Mouse (Mus musculus) embryo, embryonic 10.5 days (tissue): ENCODE results near the gene Olfr181.

Source experiments
- DNase-seq: peaks from one replicate; pipeline ENCODE4 v3.0.0-alpha.2; 2015; ENCODE audit warnings: low spot score

Gene Olfr181

DNA sequence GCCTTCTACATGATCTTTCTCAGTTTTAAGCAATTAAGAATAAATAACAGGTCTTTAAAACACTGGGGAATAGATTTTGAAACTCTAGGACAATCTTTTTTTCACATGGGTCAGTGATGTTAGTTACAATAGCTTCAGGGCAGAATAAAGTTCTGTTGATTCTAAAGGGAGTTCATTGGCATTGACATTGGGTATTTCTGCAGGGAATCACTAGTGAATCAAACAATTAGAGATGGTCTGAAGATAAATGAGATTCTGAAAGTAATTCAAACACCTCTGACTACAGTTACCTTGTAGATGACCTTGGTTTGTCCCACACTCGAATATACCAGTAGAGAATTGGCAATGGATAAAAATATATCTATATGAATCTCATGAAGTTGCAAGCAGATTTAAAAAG, at the start of gene Olfr181:
Olfr181 (minus strand) TSS at position 101 of the 400 bp plus-strand sequence.
- DNase-seq = no peak

DNA sequence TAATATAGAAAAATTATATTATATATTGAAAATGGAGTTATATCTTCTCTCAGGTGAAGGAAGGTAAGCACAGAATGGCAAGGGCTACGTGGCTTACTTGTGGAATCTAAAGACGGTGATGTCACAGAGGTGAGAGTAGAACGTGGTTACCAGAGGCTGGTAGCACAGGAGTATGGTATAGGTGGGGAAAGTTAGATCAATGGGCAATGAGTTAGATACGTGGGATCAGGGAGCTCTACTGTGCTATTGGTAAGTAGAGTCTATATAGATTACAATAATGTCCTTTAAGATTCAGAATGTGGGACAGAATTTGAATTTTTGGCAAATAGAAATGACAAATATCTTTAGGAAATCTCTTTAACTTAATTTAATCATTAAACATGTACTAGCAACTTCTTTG, 737 bp upstream of the Olfr181 start, which contains the start of gene Olfr180:
Olfr180 (minus strand) TSS at position 101 of the 400 bp plus-strand sequence.
- no peak for DNase-seq

DNA sequence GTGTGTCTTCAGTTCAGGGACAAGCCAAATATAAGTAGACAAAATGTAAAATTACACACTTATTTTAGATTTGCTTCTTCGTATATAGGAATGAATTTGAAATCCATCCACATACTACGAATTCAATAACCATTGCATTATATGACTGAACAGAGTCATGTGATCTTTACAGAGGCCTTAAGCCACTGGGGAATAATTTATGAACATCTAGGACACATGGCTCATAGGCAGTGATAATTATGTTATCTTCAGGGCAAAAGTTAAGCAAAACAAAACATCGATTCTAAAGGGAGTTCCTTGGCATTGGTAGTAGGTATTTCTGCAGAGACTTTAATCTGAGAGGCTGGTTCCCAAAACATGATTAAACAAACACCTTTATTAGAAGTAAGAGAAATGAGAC, 36.6 kb downstream of the Olfr181 start, which contains the start of gene Olfr178:
Olfr178 (minus strand) TSS at position 101 of the 400 bp plus-strand sequence.
- DNase-seq = no peak

DNA sequence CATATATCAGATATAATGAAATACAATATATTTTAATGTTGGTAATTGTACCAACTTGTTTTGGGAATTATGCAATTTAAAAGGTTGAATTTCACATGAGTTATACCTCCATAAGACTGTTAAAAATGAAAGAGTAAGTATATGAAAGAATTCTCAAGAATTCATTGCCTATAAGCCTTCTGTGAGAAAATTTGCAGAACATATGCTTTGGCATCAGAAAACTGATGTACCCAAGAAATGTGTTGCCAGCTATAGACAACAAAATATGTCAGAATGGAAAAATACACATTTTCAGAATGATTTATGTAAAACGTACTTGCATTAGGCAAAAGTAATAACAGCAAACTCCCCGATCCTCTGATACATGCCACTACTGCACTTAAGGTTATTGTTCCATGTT, 44.1 kb downstream of the Olfr181 start:
- no peak for DNase-seq
